Mouse (Mus musculus): ENCODE results near the gene Nedd1. TPM values are rescaled to one million over a fixed set of nuclear protein-coding genes. Genes with fewer than 3 reads are reported as not detected.

Nedd1 gene
- polyA plus RNA-seq, 1 experiment, result 8.6 TPM

- Histone ChIP-seq H3K4me3 (ENCODE audit: insufficient read depth, poor library complexity, severe bottlenecking) (no peak overlapping the region), H3ac (ENCODE audit: control insufficient read depth, insufficient read length, low read depth) (no peak overlapping the region), H3K27me3 (ENCODE audit: control insufficient read depth, insufficient read depth, insufficient read length) (no peaks in the 10 kb centered on the region), H3K36me3 (ENCODE audit: control insufficient read depth, insufficient read depth) (no peaks in the 10 kb centered on the region), H3K79me3 (ENCODE audit: low read depth) (no peaks in the 10 kb centered on the region), H3K79me2 (ENCODE audit: control insufficient read depth, insufficient read depth) (no peaks in the 10 kb centered on the region)
- TF ChIP-seq MYOD1 (IDR thresholded peaks at IDR 0.05; ENCODE audit: control insufficient read depth, insufficient read length, low read depth) (no peak), MYOG (IDR thresholded peaks at IDR 0.05; ENCODE audit: control insufficient read depth, extremely low read depth, insufficient read length) (no peak), CEBPB (IDR thresholded peaks at IDR 0.05; ENCODE audit: low read depth) (no peak), USF1 (IDR thresholded peaks at IDR 0.05; ENCODE audit: low read depth) (no peak), MAX (IDR thresholded peaks at IDR 0.05) (no peak), CTCF (IDR thresholded peaks at IDR 0.05; ENCODE audit: control insufficient read depth, insufficient read depth, insufficient read length) (no peak), FOSL1 (IDR thresholded peaks at IDR 0.05; ENCODE audit: insufficient read depth, low read length, poor library complexity, severe bottlenecking) (no peak)
These were observed 71.0 kb downstream of the Nedd1 start for GRCm38 (mm10) chr10:92651266-92651665.

GRCm38 (mm10) chr10:92649096-92649495 is 73.1 kb downstream of the Nedd1 start:
- TF ChIP-seq MYOD1 (IDR thresholded peaks at IDR 0.05; ENCODE audit: control insufficient read depth, insufficient read length, low read depth), result no peak
- TF ChIP-seq FOSL1 (IDR thresholded peaks at IDR 0.05; ENCODE audit: insufficient read depth, low read length, poor library complexity, severe bottlenecking), result no peak
- TF ChIP-seq MAX (IDR thresholded peaks at IDR 0.05), result no peak
- TF ChIP-seq MYOG (IDR thresholded peaks at IDR 0.05; ENCODE audit: control insufficient read depth, extremely low read depth, insufficient read length), result no peak
- no peak for TF ChIP-seq CTCF (IDR thresholded peaks at IDR 0.05; ENCODE audit: control insufficient read depth, insufficient read depth, insufficient read length)
- H3K36me3 ChIP-seq (ENCODE audit: control insufficient read depth, insufficient read depth), result no peaks in the 10 kb centered on the region
- H3K79me2 ChIP-seq (ENCODE audit: control insufficient read depth, insufficient read depth), result no peaks in the 10 kb centered on the region
- H3K4me3 ChIP-seq (ENCODE audit: insufficient read depth, poor library complexity, severe bottlenecking), result no peak overlapping the region
- H3K79me3 ChIP-seq (ENCODE audit: low read depth), result no peaks in the 10 kb centered on the region
- no peaks in the 10 kb centered on the region for H3K27me3 ChIP-seq (ENCODE audit: control insufficient read depth, insufficient read depth, insufficient read length)
- no peak overlapping the region for H3ac ChIP-seq (ENCODE audit: control insufficient read depth, insufficient read length, low read depth)

GRCm38 (mm10) chr10:92647691-92648090 is 74.5 kb downstream of the Nedd1 start:
- no peak overlapping the region for H3K4me3 ChIP-seq (ENCODE audit: insufficient read depth, poor library complexity, severe bottlenecking)
- H3K79me2 ChIP-seq (ENCODE audit: control insufficient read depth, insufficient read depth), result no peaks in the 10 kb centered on the region
- TF ChIP-seq MYOD1 (IDR thresholded peaks at IDR 0.05; ENCODE audit: control insufficient read depth, insufficient read length, low read depth), result no peak
- TF ChIP-seq CTCF (IDR thresholded peaks at IDR 0.05; ENCODE audit: control insufficient read depth, insufficient read depth, insufficient read length), result no peak
- TF ChIP-seq USF1 (IDR thresholded peaks at IDR 0.05; ENCODE audit: low read depth), result no peak
- no peak for TF ChIP-seq MAX (IDR thresholded peaks at IDR 0.05)
- no peak for TF ChIP-seq CEBPB (IDR thresholded peaks at IDR 0.05; ENCODE audit: low read depth)
- TF ChIP-seq MYOG (IDR thresholded peaks at IDR 0.05; ENCODE audit: control insufficient read depth, extremely low read depth, insufficient read length), result no peak
- no peak for TF ChIP-seq FOSL1 (IDR thresholded peaks at IDR 0.05; ENCODE audit: insufficient read depth, low read length, poor library complexity, severe bottlenecking)
- no peaks in the 10 kb centered on the region for H3K79me3 ChIP-seq (ENCODE audit: low read depth)
- no peaks in the 10 kb centered on the region for H3K27me3 ChIP-seq (ENCODE audit: control insufficient read depth, insufficient read depth, insufficient read length)
- no peak overlapping the region for H3ac ChIP-seq (ENCODE audit: control insufficient read depth, insufficient read length, low read depth)
- no peaks in the 10 kb centered on the region for H3K36me3 ChIP-seq (ENCODE audit: control insufficient read depth, insufficient read depth)

- TF ChIP-seq USF1 (IDR thresholded peaks at IDR 0.05; ENCODE audit: low read depth) (no peak), CEBPB (IDR thresholded peaks at IDR 0.05; ENCODE audit: low read depth) (no peak), MAX (IDR thresholded peaks at IDR 0.05) (no peak), MYOG (IDR thresholded peaks at IDR 0.05; ENCODE audit: control insufficient read depth, extremely low read depth, insufficient read length) (no peak), MYOD1 (IDR thresholded peaks at IDR 0.05; ENCODE audit: control insufficient read depth, insufficient read length, low read depth) (no peak), FOSL1 (IDR thresholded peaks at IDR 0.05; ENCODE audit: insufficient read depth, low read length, poor library complexity, severe bottlenecking) (no peak), CTCF (IDR thresholded peaks at IDR 0.05; ENCODE audit: control insufficient read depth, insufficient read depth, insufficient read length) (no peak)
- H3K79me2 ChIP-seq (ENCODE audit: control insufficient read depth, insufficient read depth), result no peaks in the 10 kb centered on the region
- H3K79me3 ChIP-seq (ENCODE audit: low read depth), result no peaks in the 10 kb centered on the region
- H3K27me3 ChIP-seq (ENCODE audit: control insufficient read depth, insufficient read depth, insufficient read length), result no peaks in the 10 kb centered on the region
- no peaks in the 10 kb centered on the region for H3K36me3 ChIP-seq (ENCODE audit: control insufficient read depth, insufficient read depth)
- H3ac ChIP-seq (ENCODE audit: control insufficient read depth, insufficient read length, low read depth), result no peak overlapping the region
- H3K4me3 ChIP-seq (ENCODE audit: insufficient read depth, poor library complexity, severe bottlenecking), result no peak overlapping the region
These were observed 78.2 kb downstream of the Nedd1 start for GRCm38 (mm10) chr10:92643995-92644394.

- no peaks in the 10 kb centered on the region for H3K27me3 ChIP-seq (ENCODE audit: control insufficient read depth, insufficient read depth, insufficient read length)
- H3K4me3 ChIP-seq (ENCODE audit: insufficient read depth, poor library complexity, severe bottlenecking), result no peak overlapping the region
- TF ChIP-seq MAX (IDR thresholded peaks at IDR 0.05), result no peak
- no peak for TF ChIP-seq MYOG (IDR thresholded peaks at IDR 0.05; ENCODE audit: control insufficient read depth, extremely low read depth, insufficient read length)
- no peak for TF ChIP-seq CTCF (IDR thresholded peaks at IDR 0.05; ENCODE audit: control insufficient read depth, insufficient read depth, insufficient read length)
- TF ChIP-seq CEBPB (IDR thresholded peaks at IDR 0.05; ENCODE audit: low read depth), result no peak
- TF ChIP-seq USF1 (IDR thresholded peaks at IDR 0.05; ENCODE audit: low read depth), result no peak
- TF ChIP-seq FOSL1 (IDR thresholded peaks at IDR 0.05; ENCODE audit: insufficient read depth, low read length, poor library complexity, severe bottlenecking), result no peak
- TF ChIP-seq MYOD1 (IDR thresholded peaks at IDR 0.05; ENCODE audit: control insufficient read depth, insufficient read length, low read depth), result no peak
- H3K79me3 ChIP-seq (ENCODE audit: low read depth), result no peaks in the 10 kb centered on the region
- H3ac ChIP-seq (ENCODE audit: control insufficient read depth, insufficient read length, low read depth), result no peak overlapping the region
- H3K79me2 ChIP-seq (ENCODE audit: control insufficient read depth, insufficient read depth), result no peaks in the 10 kb centered on the region
- H3K36me3 ChIP-seq (ENCODE audit: control insufficient read depth, insufficient read depth), result no peaks in the 10 kb centered on the region
These were observed 81.2 kb downstream of the Nedd1 start for GRCm38 (mm10) chr10:92641032-92641431.
